Mouse (Mus musculus) thymus, postnatal 25 days (tissue): Measurements from ENCODE around the gene Poc1a.
A peak's percentile ranks its signal among the peaks of the same experiment; 100 is the strongest.

Experiments used
- DNase-seq: peaks from one replicate; pipeline ENCODE4 v3.0.0; 2022

Gene Poc1a

GRCm38 (mm10) chr9:106280808-106281544, at the start of gene Poc1a:
Gene Poc1a (plus strand): TSS chr9:106281061.
- DNase-seq, result peak; percentile 94

- no peak for DNase-seq
Measured at GRCm38 (mm10) chr9:106231220-106231619, 49.6 kb upstream of the Poc1a start.

- no peak for DNase-seq
Measured at GRCm38 (mm10) chr9:106231816-106232215, 49.0 kb upstream of the Poc1a start.

GRCm38 (mm10) chr9:106232956-106233355, 47.9 kb upstream of the Poc1a start:
- no peak for DNase-seq

GRCm38 (mm10) chr9:106233953-106234352, 46.9 kb upstream of the Poc1a start:
- DNase-seq, result no peak

GRCm38 (mm10) chr9:106235194-106235830, 45.5 kb upstream of the Poc1a start:
- no peak for DNase-seq

- DNase-seq, result no peak
Measured at GRCm38 (mm10) chr9:106236156-106236817, 44.6 kb upstream of the Poc1a start.

GRCm38 (mm10) chr9:106236818-106237211, 44.0 kb upstream of the Poc1a start:
- DNase-seq, result no peak

- DNase-seq, result no peak
Measured at GRCm38 (mm10) chr9:106237401-106237800, 43.5 kb upstream of the Poc1a start.

- DNase-seq, result no peak
Measured at GRCm38 (mm10) chr9:106237878-106238277, 43.0 kb upstream of the Poc1a start.

GRCm38 (mm10) chr9:106241541-106242164, 39.2 kb upstream of the Poc1a start:
- no peak for DNase-seq

GRCm38 (mm10) chr9:106242813-106243488, 37.9 kb upstream of the Poc1a start:
- DNase-seq, result no peak

GRCm38 (mm10) chr9:106249550-106249949, 31.3 kb upstream of the Poc1a start:
- no peak for DNase-seq

GRCm38 (mm10) chr9:106250245-106250644, 30.6 kb upstream of the Poc1a start:
- no peak for DNase-seq

- no peak for DNase-seq
Measured at GRCm38 (mm10) chr9:106251066-106251465, 29.8 kb upstream of the Poc1a start.

- DNase-seq, result no peak
Measured at GRCm38 (mm10) chr9:106254001-106254400, 26.9 kb upstream of the Poc1a start.

- no peak for DNase-seq
Measured at GRCm38 (mm10) chr9:106258412-106258811, 22.4 kb upstream of the Poc1a start.

GRCm38 (mm10) chr9:106258990-106259389, 21.9 kb upstream of the Poc1a start:
- no peak for DNase-seq

GRCm38 (mm10) chr9:106261058-106261457, 19.8 kb upstream of the Poc1a start:
- DNase-seq, result no peak

GRCm38 (mm10) chr9:106261491-106261890, 19.4 kb upstream of the Poc1a start:
- no peak for DNase-seq

- no peak for DNase-seq
Measured at GRCm38 (mm10) chr9:106262075-106262474, 18.8 kb upstream of the Poc1a start.

- DNase-seq, result no peak
Measured at GRCm38 (mm10) chr9:106263381-106263924, 17.4 kb upstream of the Poc1a start.
